Mouse (Mus musculus) limb, embryonic 14.5 days (tissue): ENCODE results near the gene Cnn2. TPM values are rescaled to one million over a fixed set of nuclear protein-coding genes. Genes with fewer than 3 reads are reported as not detected.

Experiments
- ATAC-seq: fragments of 200-750 bp; cut with Nextera tagmentation; 2 replicates; pipeline ENCODE4 v1.8.0; 2017; ENCODE audit warnings: low read depth, moderate number of reproducible peaks, moderate TSS enrichment; ENCODE audit not compliant: low FRiP score
- DNase-seq: peaks from one replicate; pipeline ENCODE4 v3.0.0-alpha.2; 2015; ENCODE audit warnings: low spot score
- H3K27ac ChIP-seq: fragments of 300-500 bp; sonication (generic); replicated peaks from 2 replicates; pipeline ENCODE4 v1.5.1; 2014; ENCODE audit warnings: low read depth, mild to moderate bottlenecking, low read length, moderate library complexity, mixed read lengths
- H3K27me3 ChIP-seq: fragments of 300-500 bp; sonication (generic); 2 replicates; pipeline ENCODE4 v1.6.1; 2014; ENCODE audit warnings: low read length, mixed read lengths; ENCODE audit not compliant: control insufficient read depth, insufficient read depth
- H3K36me3 ChIP-seq: fragments of 300-500 bp; sonication (generic); 2 replicates; pipeline ENCODE4 v1.6.1; 2014; ENCODE audit warnings: mild to moderate bottlenecking, low read length, moderate library complexity, mixed read lengths; ENCODE audit not compliant: control insufficient read depth, insufficient read depth
- H3K4me1 ChIP-seq: fragments of 300-500 bp; sonication (generic); 2 replicates; pipeline ENCODE4 v1.6.1; 2014; ENCODE audit warnings: antibody characterized with exemption, low read length, mixed read lengths; ENCODE audit not compliant: control insufficient read depth, insufficient read depth
- H3K4me2 ChIP-seq: fragments of 300-500 bp; sonication (generic); replicated peaks from 2 replicates; pipeline ENCODE4 v1.6.1; 2014; ENCODE audit warnings: low read depth, mild to moderate bottlenecking, low read length, moderate library complexity; ENCODE audit not compliant: severe bottlenecking
- H3K4me3 ChIP-seq: fragments of 300-500 bp; sonication (generic); replicated peaks from 2 replicates; pipeline ENCODE4 v1.5.1; 2014; ENCODE audit warnings: low read length
- H3K9ac ChIP-seq: fragments of 300-500 bp; sonication (generic); 2 replicates; pipeline ENCODE4 v1.6.1; 2014; ENCODE audit warnings: mild to moderate bottlenecking, low read depth, low read length, moderate library complexity; ENCODE audit not compliant: severe bottlenecking
- H3K9me3 ChIP-seq: fragments of 300-500 bp; sonication (generic); 2 replicates; pipeline ENCODE4 v1.6.1; 2016; ENCODE audit warnings: low read length; ENCODE audit not compliant: control insufficient read depth
- POLR2A ChIP-seq: fragments of 200-500 bp; IDR thresholded peaks from 2 replicates; pipeline ENCODE4 v1.8.0; 2012; ENCODE audit warnings: inconsistent platforms, mild to moderate bottlenecking, moderate library complexity, borderline replicate concordance; ENCODE audit not compliant: insufficient read depth, insufficient read length; ENCODE audit errors: extremely low read depth
- WGBS: fragments of 180-500 bp; shearing (Covaris S2); extraction: QIAGEN DNeasy Blood & Tissue Kit; methylation state at CpG from one replicate; pipeline ENCODE4 v1.1.7; 2014; 5-methylcytosine and 5-hydroxymethylcytosine counted together
- polyA plus RNA-seq, 2 experiments: library from polyadenylated mRNA; depleted of rRNA in 1 of 2; stranded (reverse) in 1 of 2; unstranded in 1 of 2; fragments of >200 nt; fragmentation: Nextera tagmentation in 1 of 2; extraction: Ambion mirVana in 1 of 2; gene quantifications; 2 replicates each; pipeline versions ENCODE4 v1.2.1 to v1.2.3; 2012 to 2014

Gene Cnn2
- polyA plus RNA-seq, 2 experiments, result 133 to 273 TPM

DNA sequence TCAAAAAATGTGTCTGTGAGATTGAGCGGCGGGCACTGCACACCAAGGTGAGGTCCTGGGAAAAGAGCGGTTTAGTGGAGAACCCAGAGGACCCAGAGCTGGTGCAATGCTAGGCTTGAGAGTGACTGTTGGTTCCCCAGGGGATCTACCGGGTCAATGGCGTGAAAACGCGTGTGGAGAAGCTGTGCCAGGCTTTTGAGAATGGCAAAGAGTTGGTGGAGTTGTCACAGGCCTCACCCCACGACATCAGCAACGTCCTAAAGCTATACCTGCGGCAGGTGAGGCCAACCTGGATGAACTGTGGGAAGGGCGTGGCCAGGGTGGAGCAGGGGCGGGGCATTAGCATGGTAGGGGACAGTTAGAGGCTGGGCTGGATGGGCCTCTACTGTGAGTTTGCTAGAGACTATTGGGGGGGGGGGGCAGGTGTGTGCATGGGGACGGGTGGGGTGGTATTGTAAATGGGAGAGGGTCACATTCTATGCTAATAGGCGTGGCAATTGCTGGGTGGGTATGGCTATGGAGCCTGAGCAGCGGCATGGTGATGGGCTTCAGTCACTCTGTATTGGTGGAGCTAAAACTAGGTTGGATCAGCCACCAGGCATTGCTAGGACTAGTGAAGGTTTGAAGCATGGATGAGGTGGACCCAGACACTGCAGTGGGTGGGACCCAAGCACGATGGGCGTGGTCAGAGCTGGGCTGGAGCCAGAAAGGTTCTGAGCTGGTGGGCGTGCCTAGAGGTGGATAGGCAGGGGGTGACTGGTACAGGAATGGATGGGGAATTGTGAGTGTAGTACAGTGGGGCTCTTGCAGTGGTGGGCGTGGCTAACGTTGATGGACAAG is 39.5 kb downstream of the Cnn2 start:
- Histone ChIP-seq H3K9ac (no peak overlapping the region), H3K9me3 (no peaks in the 10 kb centered on the region), H3K27me3 (no peaks in the 10 kb centered on the region), H3K4me1 (no peaks in the 10 kb centered on the region), H3K4me2 (no peak overlapping the region), H3K36me3 (no peaks in the 10 kb centered on the region), H3K4me3 (no peak overlapping the region), H3K27ac (no peak overlapping the region)
- no peak for TF ChIP-seq POLR2A
- ATAC-seq (no peak), DNase-seq (no peak)
- 75% methylated on average over 20 of the region's 20 CpGs for WGBS

DNA sequence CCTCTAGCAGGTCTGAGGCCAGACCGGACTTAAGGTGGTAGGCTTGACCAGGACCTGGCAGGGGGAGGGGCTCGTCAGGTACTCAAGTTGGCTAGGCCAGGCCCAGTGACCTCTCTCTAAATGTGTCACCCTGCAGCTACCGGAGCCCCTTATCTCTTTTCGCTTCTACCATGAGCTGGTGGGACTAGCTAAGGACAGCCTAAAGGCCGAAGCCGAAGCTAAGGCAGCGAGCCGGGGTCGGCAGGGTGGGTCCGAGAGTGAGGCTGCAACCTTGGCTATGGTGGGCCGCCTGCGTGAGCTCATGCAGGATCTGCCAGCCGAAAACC is 40.1 kb downstream of the Cnn2 start:
- no peaks in the 10 kb centered on the region for H3K36me3 ChIP-seq
- H3K27me3 ChIP-seq, result no peaks in the 10 kb centered on the region
- ATAC-seq, result no peak

DNA sequence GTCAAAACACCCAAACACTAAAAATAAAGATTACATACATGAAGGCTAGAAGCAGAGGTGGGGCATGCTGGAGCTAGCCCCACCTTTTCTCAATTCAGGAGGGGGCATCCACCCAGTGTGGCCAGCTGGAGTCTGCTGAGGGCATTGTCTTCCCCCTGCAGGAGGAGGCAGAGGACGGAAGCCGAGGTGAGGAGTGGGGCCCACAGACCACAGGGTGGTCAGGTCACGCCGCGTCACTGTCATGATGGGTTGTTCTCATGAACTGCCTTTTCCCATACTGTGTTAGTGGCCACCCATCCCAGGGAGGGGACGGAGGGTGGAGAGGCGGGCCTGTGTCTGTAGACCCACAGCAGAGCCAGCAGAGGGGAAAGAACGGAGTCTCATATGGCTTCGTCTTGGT is 41.8 kb downstream of the Cnn2 start:
- no peak for ATAC-seq
- H3K27ac ChIP-seq, result no peak overlapping the region
- no peak for TF ChIP-seq POLR2A
- no peak for DNase-seq
- H3K27me3 ChIP-seq, result no peaks in the 10 kb centered on the region
- no peak overlapping the region for H3K4me2 ChIP-seq
- no peak overlapping the region for H3K4me3 ChIP-seq
- H3K36me3 ChIP-seq, result peaks cover 8% of the 10 kb centered on the region
- WGBS, result 86% methylated on average over 9 of the region's 9 CpGs
- no peaks in the 10 kb centered on the region for H3K4me1 ChIP-seq
- H3K9me3 ChIP-seq, result no peaks in the 10 kb centered on the region
- H3K9ac ChIP-seq, result no peak overlapping the region

More for the DNA sequence above, 40.1 kb downstream of the Cnn2 start:
- Histone ChIP-seq H3K4me2 (no peak overlapping the region), H3K9ac (no peak overlapping the region), H3K4me3 (no peak overlapping the region), H3K4me1 (no peaks in the 10 kb centered on the region), H3K27ac (no peak overlapping the region), H3K9me3 (no peaks in the 10 kb centered on the region)
- no peak for TF ChIP-seq POLR2A
- DNase-seq, result no peak
- WGBS, result 90% methylated on average over 13 of the region's 13 CpGs

DNA sequence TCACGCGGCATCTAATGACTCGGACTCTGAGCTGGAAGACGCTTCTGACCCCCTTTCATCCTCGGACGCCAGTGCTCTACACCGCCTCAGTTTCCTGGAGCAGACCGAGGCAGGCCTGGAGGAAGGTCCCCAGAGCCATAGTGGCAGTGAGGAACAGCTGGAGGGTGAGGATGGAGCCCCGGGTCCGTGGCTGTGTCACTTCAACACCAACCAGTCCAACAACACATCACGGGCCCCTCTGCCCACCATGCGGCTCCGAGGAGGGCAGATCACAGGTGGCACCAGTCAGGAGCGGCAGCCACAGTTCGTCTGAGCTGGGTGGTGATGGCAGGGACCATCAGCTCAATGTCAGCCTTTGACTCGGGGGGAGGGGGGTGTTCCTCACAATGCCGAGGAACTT is 42.4 kb downstream of the Cnn2 start:
- Histone ChIP-seq H3K4me3 (no peak overlapping the region), H3K4me2 (no peak overlapping the region), H3K27ac (no peak overlapping the region), H3K4me1 (no peaks in the 10 kb centered on the region), H3K9me3 (no peaks in the 10 kb centered on the region), H3K27me3 (no peaks in the 10 kb centered on the region), H3K9ac (no peak overlapping the region), H3K36me3 (peaks cover 14% of the 10 kb centered on the region)
- 79% methylated on average over 17 of the region's 17 CpGs for WGBS
- TF ChIP-seq POLR2A, result no peak
- DNase-seq, result no peak
- no peak for ATAC-seq

DNA sequence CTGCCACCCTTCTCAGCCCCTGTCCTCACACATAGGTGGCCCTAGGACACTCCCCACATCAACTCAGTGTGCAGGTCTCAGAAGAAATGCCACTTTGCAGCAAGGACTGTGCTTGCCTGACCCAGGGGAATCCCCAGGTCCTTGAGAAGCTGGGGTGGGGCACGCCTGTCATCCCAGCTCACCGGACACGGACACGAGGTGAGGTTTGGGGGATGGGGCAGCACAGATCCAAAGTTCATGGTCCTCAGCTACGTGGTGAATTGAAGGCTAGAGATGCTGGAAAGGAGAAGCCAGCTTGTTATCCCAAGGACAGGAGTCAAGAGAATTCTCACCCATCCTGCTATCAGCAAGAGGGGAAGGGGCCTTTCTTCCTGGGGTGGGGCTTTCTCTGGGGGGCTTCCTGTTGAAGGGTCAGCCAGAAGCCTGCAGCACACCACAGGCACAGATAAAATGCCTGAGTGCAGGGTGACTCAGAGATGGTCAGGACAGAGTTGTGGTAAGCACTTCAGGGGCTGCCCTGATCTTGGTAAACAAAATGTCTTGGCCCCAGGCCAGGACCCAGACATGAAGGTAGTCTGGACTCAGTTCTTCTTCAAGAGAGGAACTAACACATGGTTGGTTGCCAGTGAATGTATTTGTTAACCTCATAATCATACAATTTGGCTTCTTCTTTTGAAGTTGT is 44.6 kb downstream of the Cnn2 start:
- H3K9me3 ChIP-seq, result no peaks in the 10 kb centered on the region
- no peak overlapping the region for H3K9ac ChIP-seq
- no peaks in the 10 kb centered on the region for H3K27me3 ChIP-seq
- no peak overlapping the region for H3K4me2 ChIP-seq
- ATAC-seq, result no peak
- WGBS, result 62% methylated on average over 5 of the region's 5 CpGs
- H3K36me3 ChIP-seq, result peaks cover 36% of the 10 kb centered on the region
- H3K4me1 ChIP-seq, result peaks cover 1% of the 10 kb centered on the region; the same call in 1 of the 2 replicates
- no peak overlapping the region for H3K4me3 ChIP-seq
- TF ChIP-seq POLR2A, result no peak
- DNase-seq, result no peak
- H3K27ac ChIP-seq, result no peak overlapping the region
